Mouse (Mus musculus) forebrain, embryonic 14.5 days (tissue): ENCODE data around the gene Lmcd1. TPM values are rescaled to one million over a fixed set of nuclear protein-coding genes. Genes with fewer than 3 reads are reported as not detected.
A peak's percentile ranks its signal among the peaks of the same experiment; 100 is the strongest.

Source experiments
- ATAC-seq: fragments of 200-750 bp; cut with Nextera tagmentation; 2 replicates; pipeline ENCODE4 v1.8.0; 2017; ENCODE audit warnings: mild to moderate bottlenecking, moderate library complexity
- DNase-seq: peaks from one replicate; pipeline ENCODE4 v3.0.0-alpha.2; 2015; ENCODE audit warnings: low spot score
- H3K27ac ChIP-seq: fragments of 300-500 bp; sonication (generic); 2 replicates; pipeline ENCODE4 v1.5.1; 2014; ENCODE audit warnings: low read depth, mild to moderate bottlenecking, control low read depth, low read length, moderate library complexity
- H3K27me3 ChIP-seq: fragments of 300-500 bp; sonication (generic); replicated peaks from 2 replicates; pipeline ENCODE4 v1.6.1; 2014; ENCODE audit warnings: low read length, control low read depth, mixed read lengths; ENCODE audit not compliant: control insufficient read depth, insufficient read depth
- H3K36me3 ChIP-seq: fragments of 300-500 bp; sonication (generic); 2 replicates; pipeline ENCODE4 v1.6.1; 2014; ENCODE audit warnings: low read length, control low read depth; ENCODE audit not compliant: control insufficient read depth, insufficient read depth
- H3K4me1 ChIP-seq: fragments of 300-500 bp; sonication (generic); 2 replicates; pipeline ENCODE4 v1.6.1; 2014; ENCODE audit warnings: antibody characterized with exemption, low read length, control low read depth; ENCODE audit not compliant: control insufficient read depth, insufficient read depth
- H3K4me2 ChIP-seq: fragments of 300-500 bp; sonication (generic); 2 replicates; pipeline ENCODE4 v1.6.1; 2014; ENCODE audit warnings: mild to moderate bottlenecking, control low read depth, low read length
- H3K4me3 ChIP-seq: fragments of 300-500 bp; sonication (generic); 2 replicates; pipeline ENCODE4 v1.5.1; 2014; ENCODE audit warnings: low read depth, low read length, control low read depth
- H3K9ac ChIP-seq: fragments of 300-500 bp; sonication (generic); 2 replicates; pipeline ENCODE4 v1.6.1; 2014; ENCODE audit warnings: mild to moderate bottlenecking, low read length, control low read depth, moderate library complexity
- H3K9me3 ChIP-seq: fragments of 300-500 bp; sonication (generic); replicated peaks from 2 replicates; pipeline ENCODE4 v1.6.1; 2016; ENCODE audit warnings: low read length, control low read depth, mixed read lengths; ENCODE audit not compliant: control insufficient read depth
- WGBS: fragments of 180-500 bp; shearing (Covaris S2); extraction: QIAGEN DNeasy Blood & Tissue Kit; methylation state at CpG from one replicate; pipeline ENCODE4 v1.1.7; 2014; 5-methylcytosine and 5-hydroxymethylcytosine counted together
- polyA plus RNA-seq: library from polyadenylated mRNA; unstranded; fragments of >200 nt; fragmentation: Nextera tagmentation; extraction: Ambion mirVana; gene quantifications from 2 replicates; pipeline ENCODE4 v1.2.1, GENCODE M21; 2014

The Lmcd1 gene
- polyA plus RNA-seq, 1 experiment from 2014 or later = 16.7 TPM

DNA sequence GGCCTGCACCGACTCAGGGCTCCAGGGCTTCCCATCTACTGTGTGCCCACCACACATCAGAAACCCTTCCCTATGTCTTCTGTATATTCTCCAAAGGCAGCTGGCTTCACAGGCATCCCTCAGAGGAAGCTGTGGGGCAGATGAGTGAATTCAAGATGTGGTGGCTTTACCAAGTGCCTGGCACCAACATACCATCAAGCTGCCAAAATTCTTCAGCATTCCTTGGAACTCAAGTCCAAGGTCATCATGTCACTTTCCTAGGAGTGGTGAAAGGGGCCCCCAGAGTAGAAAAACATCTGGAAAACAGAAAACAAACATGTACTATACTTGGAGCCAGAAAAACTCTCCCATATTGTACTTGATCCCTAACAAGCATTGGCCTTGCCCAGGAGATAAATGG lies 85.8 kb downstream of the Lmcd1 start:
- Histone ChIP-seq H3K4me2 (no peak overlapping the region), H3K4me1 (no peaks in the 10 kb centered on the region), H3K27me3 (no peaks in the 10 kb centered on the region), H3K36me3 (no peaks in the 10 kb centered on the region), H3K27ac (no peak overlapping the region), H3K9me3 (no peaks in the 10 kb centered on the region), H3K9ac (no peak overlapping the region), H3K4me3 (no peak overlapping the region)
- ATAC-seq = no peak
- WGBS = 91% methylated on average over 1 of the region's 1 CpGs
- DNase-seq = no peak

DNA sequence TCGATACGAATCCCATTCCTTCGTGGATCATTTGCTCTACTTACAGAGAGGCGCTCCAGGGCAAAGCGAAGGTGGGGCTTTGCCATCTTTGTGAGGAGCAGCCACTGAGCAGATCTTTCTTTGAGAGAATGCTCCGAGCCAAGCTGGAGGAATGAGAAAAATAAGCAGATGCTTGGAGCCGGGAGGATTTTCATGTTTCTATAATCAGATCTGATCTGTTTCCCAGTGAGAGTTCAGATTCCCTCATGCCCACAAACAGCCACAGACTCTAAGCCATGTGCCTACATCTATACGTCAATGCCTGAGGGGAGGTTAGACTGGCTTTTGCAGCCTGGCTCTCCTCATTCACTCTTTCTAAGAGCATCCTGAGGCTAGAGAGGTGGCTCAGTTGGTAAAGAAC lies 87.1 kb downstream of the Lmcd1 start:
- no peak overlapping the region for H3K4me2 ChIP-seq
- 85% methylated on average over 8 of the region's 8 CpGs for WGBS
- no peaks in the 10 kb centered on the region for H3K27me3 ChIP-seq
- DNase-seq (no peak), ATAC-seq (no peak)
- no peaks in the 10 kb centered on the region for H3K36me3 ChIP-seq
- no peak overlapping the region for H3K4me3 ChIP-seq
- no peak overlapping the region for H3K27ac ChIP-seq
- no peak overlapping the region for H3K9ac ChIP-seq
- no peaks in the 10 kb centered on the region for H3K9me3 ChIP-seq
- no peaks in the 10 kb centered on the region for H3K4me1 ChIP-seq

DNA sequence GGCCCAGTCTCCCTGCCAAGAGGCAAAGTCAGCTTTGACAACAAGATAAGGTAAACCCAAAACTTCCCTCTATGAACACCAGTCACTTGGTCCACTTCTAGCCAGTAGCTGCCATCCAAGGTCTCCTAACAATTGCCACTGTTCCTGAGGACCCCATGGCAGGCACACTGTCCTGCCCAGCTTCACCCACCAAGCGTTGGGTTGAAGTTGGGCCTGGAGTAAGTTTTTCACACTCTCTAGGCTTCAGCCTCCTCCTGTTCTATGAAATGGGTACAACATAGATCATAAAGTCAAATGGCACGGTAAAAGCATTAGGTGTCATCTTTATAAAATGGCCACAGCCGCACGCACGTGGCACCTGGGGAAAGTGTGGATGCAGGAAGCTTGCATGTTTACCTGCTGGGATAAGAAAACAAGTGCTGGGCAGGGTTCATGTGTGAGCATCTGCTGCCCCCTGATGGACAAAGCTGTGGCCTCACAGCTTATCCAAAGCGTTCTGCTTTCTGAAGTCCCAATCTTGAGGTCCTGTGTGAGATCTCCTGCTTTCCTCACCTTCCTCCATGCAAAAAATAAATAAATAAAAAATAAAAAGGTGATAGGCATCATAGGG lies 88.9 kb downstream of the Lmcd1 start:
- WGBS = 45% methylated on average over 6 of the region's 6 CpGs

DNA sequence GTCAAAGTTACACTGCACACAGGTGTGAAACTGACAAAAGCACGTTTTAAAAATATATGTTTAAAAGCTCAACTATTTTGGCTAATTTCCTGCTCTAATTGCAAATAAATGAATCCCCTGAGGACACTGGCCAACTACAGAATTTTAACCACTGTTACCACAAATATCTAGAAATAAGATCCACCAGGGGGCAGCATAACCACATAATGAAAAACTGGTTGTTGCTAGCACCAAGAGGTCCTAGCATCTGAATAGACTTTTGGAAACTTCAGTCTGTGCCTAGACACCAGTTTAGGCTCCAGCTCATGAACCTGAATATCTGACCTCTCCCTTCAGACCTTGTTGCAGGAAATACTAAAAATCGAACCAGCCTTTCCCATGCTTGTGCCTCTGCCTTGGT lies 91.0 kb downstream of the Lmcd1 start:
- DNase-seq (peak; percentile 72), ATAC-seq (0 out of 2 replicates have a peak, but pooled peaks have one; percentile 18)
- no peak overlapping the region for H3K27ac ChIP-seq
- no peak overlapping the region for H3K4me2 ChIP-seq
- 49% methylated on average over 2 of the region's 2 CpGs for WGBS
- no peaks in the 10 kb centered on the region for H3K9me3 ChIP-seq
- no peaks in the 10 kb centered on the region for H3K4me1 ChIP-seq
- H3K4me3 ChIP-seq = no peak overlapping the region
- no peaks in the 10 kb centered on the region for H3K27me3 ChIP-seq
- no peaks in the 10 kb centered on the region for H3K36me3 ChIP-seq
- H3K9ac ChIP-seq = no peak overlapping the region

More for the DNA sequence above, 88.9 kb downstream of the Lmcd1 start:
- no peak overlapping the region for H3K4me3 ChIP-seq
- no peak overlapping the region for H3K9ac ChIP-seq
- H3K36me3 ChIP-seq = no peaks in the 10 kb centered on the region
- no peaks in the 10 kb centered on the region for H3K27me3 ChIP-seq
- ATAC-seq (peak; percentile 76), DNase-seq (peak; percentile 78)
- no peaks in the 10 kb centered on the region for H3K9me3 ChIP-seq
- H3K27ac ChIP-seq = no peak overlapping the region
- H3K4me1 ChIP-seq = no peaks in the 10 kb centered on the region
- H3K4me2 ChIP-seq = no peak overlapping the region

DNA sequence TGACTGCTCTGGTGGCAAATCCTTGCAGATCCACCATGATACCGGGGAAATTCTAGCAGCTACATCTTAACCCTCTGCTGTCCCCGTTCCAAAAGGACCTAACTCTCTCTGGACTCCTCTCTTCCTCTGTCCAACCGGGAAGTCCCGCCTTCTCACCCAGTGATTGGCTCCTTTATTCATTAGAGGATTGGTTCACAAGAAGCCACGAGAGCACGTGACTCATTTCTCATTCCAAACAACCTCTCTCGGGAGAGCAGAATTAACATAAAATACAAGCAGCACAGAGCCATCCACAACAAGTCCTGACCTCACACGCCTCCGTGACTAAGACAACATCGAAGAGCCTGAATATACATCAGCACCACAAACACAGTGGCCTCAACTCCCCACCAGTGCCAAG lies 91.7 kb downstream of the Lmcd1 start:
- 84% methylated on average over 10 of the region's 10 CpGs for WGBS
- H3K9ac ChIP-seq = no peak overlapping the region
- no peak overlapping the region for H3K27ac ChIP-seq
- H3K4me1 ChIP-seq = no peaks in the 10 kb centered on the region
- H3K4me3 ChIP-seq = no peak overlapping the region
- DNase-seq (no peak), ATAC-seq (no peak)
- no peaks in the 10 kb centered on the region for H3K36me3 ChIP-seq
- H3K9me3 ChIP-seq = no peaks in the 10 kb centered on the region
- no peak overlapping the region for H3K4me2 ChIP-seq
- H3K27me3 ChIP-seq = no peaks in the 10 kb centered on the region

DNA sequence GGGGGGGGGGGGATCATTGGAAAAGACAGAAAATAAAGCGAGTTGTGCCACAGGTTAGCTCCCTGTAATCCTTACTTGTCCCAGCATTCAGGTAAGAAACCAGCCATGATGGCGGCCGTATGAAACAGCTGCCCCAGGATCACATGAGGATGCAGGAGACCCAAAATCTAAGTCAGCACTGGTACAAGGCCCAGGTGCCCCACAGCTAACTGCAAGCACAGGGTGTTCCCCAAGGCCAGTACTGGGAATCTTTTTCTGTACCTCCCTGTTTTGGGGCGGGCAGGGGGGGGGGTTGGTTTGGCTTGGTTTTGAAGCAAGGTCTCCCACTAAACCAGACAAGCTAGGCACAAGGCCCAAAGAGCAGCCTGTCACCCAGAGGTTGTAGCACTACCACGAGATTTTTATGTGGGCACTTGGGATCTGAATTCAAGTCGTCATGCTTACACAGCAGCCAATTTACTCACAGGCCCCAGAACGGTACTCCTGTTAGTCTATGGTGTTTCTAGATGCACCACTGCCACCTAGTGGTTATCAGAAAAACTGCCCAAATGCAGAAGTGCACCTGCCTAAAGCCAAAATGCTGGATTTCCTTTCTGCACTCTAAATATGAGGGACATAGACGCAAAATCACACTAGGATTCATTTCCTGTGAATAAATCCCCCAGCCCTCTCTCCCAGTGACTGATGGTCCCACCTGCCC lies 100.5 kb downstream of the Lmcd1 start:
- Histone ChIP-seq H3K27ac (no peak overlapping the region), H3K4me3 (no peak overlapping the region), H3K9me3 (no peaks in the 10 kb centered on the region), H3K4me1 (no peaks in the 10 kb centered on the region), H3K36me3 (no peaks in the 10 kb centered on the region), H3K27me3 (no peaks in the 10 kb centered on the region), H3K9ac (no peak overlapping the region), H3K4me2 (no peak overlapping the region)
- DNase-seq (peak; percentile 84), ATAC-seq (peak; percentile 84)
- WGBS = 49% methylated on average over 8 of the region's 8 CpGs

DNA sequence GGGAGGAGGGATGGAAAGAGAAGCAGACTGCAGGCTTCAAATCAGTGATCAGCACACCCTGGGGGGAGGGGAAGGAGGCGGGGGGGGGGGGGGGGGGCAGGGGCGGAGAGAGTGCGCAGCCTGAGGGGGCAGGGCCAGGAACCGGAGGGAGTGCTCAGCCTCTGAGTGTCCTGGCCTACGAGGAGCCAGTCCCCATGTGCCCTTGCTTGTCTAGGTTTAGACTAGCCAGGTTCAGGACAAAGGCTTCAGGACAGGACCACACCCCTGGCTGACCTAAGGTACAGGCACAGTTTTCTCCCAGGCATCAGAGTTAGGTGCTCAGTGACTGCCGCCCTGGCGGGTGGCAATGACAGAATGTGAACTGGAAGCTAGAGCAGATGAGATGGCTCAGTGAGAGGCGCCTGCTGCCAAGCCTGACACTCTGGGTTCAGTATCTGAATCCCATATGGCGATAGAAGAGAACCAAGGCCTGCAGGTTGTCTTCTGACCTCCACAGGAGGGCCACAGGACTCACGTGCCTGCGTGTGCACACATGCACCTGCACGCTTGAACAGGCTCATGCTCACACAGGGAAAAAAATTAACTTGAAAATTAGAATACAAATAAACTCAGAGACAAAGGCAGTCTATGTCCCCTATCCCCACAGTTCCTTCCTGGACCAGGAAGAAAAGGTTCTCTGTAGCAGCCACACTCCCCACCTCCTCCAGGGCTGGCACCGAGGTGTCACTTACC lies 102.3 kb downstream of the Lmcd1 start:
- ATAC-seq (no peak), DNase-seq (no peak)
- Histone ChIP-seq H3K27ac (no peak overlapping the region), H3K4me2 (no peak overlapping the region), H3K9ac (no peak overlapping the region), H3K9me3 (no peaks in the 10 kb centered on the region), H3K36me3 (no peaks in the 10 kb centered on the region), H3K4me1 (no peaks in the 10 kb centered on the region), H3K27me3 (no peaks in the 10 kb centered on the region), H3K4me3 (no peak overlapping the region)
- WGBS = 62% methylated on average over 10 of the region's 13 CpGs

DNA sequence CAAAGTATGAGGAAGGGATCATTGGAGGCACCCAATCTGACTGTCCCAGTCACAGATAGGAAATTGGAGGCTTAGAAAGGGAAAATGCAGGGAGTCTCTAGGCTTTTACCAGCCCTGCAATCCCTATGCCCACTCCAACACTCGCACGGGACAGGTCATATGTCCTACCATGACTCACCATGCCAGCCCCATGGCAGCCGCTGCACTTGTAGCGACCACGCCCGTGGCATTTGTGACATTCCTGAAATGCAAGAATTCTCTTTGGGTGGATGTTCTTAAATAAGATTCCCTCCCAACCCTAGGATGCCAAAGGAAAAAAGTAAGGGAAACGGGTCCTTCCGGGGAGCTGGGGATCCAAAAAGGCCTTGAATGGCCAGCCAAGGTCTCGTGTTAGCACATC lies 105.5 kb downstream of the Lmcd1 start:
- Histone ChIP-seq H3K36me3 (no peaks in the 10 kb centered on the region), H3K9ac (no peak overlapping the region), H3K27me3 (no peaks in the 10 kb centered on the region), H3K27ac (no peak overlapping the region), H3K9me3 (no peaks in the 10 kb centered on the region), H3K4me2 (no peak overlapping the region), H3K4me3 (no peak overlapping the region), H3K4me1 (0 out of 2 replicates have a peak, but pooled peaks cover 3% of the 10 kb centered on the region)
- WGBS = 94% methylated on average over 9 of the region's 9 CpGs
- ATAC-seq (no peak), DNase-seq (no peak)
